Mouse (Mus musculus): Measurements from ENCODE around the gene Ldlrap1.
A peak's percentile ranks its signal among the peaks of the same experiment; 100 is the strongest.

DNA sequence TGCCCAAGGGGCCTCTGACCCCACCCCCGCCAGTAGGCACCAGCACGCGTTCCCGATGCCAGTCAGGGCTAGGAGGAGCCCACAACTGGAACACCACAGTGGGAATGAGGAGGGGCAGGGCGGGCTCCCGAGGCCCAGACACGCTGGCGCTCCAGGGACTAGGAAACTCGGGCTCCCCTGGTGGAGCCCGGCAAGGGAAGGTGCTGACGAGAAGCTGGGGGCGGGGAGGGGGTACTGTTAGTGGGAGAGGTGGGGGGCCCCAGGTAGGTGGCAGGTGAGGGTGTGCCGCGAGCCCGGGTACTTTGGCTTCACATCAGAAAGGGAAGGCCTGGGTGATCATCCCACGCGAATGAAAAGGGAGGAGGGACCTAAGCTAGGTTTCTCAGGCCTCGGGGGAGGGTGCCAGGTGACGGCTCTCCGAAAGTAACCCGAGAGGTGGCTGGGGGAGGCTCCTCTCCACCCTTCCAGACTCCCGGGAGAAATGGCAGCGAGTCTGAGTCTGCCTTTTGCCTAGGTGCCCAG is 859 bp downstream of the Ldlrap1 start:
- TF ChIP-seq CTCF (IDR thresholded peaks at IDR 0.05) (peak; percentile 25), EP300 (IDR thresholded peaks at IDR 0.05; ENCODE audit: insufficient read depth, low read depth, low read length) (no peak)
